Comparison of ENCODE assay signal across 8 mouse cellular contexts in genomic region chr5:92136536-92137238, GRCm38 (mm10). TPM values are rescaled to one million over a fixed set of nuclear protein-coding genes. Genes with fewer than 3 reads are reported as not detected.
DNase-seq lines count a peak whose midpoint lies in the region; ATAC-seq and TF ChIP-seq lines count a peak whose summit lies in the region.

No protein-coding gene starts in this region.

- H3K27me3 ChIP-seq in lung, embryonic 15.5 days, result no peaks in the 10 kb centered on the region
- H3K27me3 ChIP-seq in forebrain, embryonic 12.5 days, result no peaks in the 10 kb centered on the region
- H3K27me3 ChIP-seq in limb, embryonic 14.5 days (ENCODE audit: control insufficient read depth, insufficient read depth, low read length), result no peaks in the 10 kb centered on the region
- H3K27me3 ChIP-seq in stomach, embryonic 15.5 days (replicated peaks), result no peaks in the 10 kb centered on the region

- no peak overlapping the region; the same call in 1 of the 2 replicates for H3K9ac ChIP-seq in lung, embryonic 15.5 days
- H3K9ac ChIP-seq in forebrain, embryonic 12.5 days, result 0 out of 2 replicates have a peak overlapping the region, but pooled peaks have one; percentile 57
- H3K9ac ChIP-seq in limb, embryonic 14.5 days (ENCODE audit: low read depth, low read length, severe bottlenecking), result peak overlapping the region; percentile 60; the same call in 1 of the 2 replicates
- H3K9ac ChIP-seq in stomach, embryonic 15.5 days, result no peak overlapping the region

- no peak for TF ChIP-seq POLR2A in lung, adult 2 months (IDR thresholded peaks at IDR 0.05; ENCODE audit: borderline replicate concordance, extremely low read depth, low read depth, low read length)
- no peak for TF ChIP-seq POLR2A in limb, embryonic 14.5 days (IDR thresholded peaks at IDR 0.05; ENCODE audit: borderline replicate concordance, extremely low read depth, insufficient read depth, insufficient read length)

- ATAC-seq in lung, embryonic 15.5 days (ENCODE audit: borderline replicate concordance, extremely low read depth, low FRiP score, low TSS enrichment), result no peak
- ATAC-seq in forebrain, embryonic 12.5 days (ENCODE audit: low FRiP score), result no peak
- no peak for ATAC-seq in limb, embryonic 14.5 days (ENCODE audit: low FRiP score, low read depth)
- no peak for ATAC-seq in stomach, embryonic 15.5 days (ENCODE audit: insufficient read depth, low FRiP score, low read depth)

- H3K4me1 ChIP-seq in lung, embryonic 15.5 days, result peaks cover 21% of the 10 kb centered on the region
- H3K4me1 ChIP-seq in lung, adult 2 months (ENCODE audit: control insufficient read depth, insufficient read depth, low read length), result peaks cover 10% of the 10 kb centered on the region
- H3K4me1 ChIP-seq in forebrain, embryonic 12.5 days, result peaks cover 27% of the 10 kb centered on the region
- H3K4me1 ChIP-seq in limb, embryonic 14.5 days (ENCODE audit: control insufficient read depth, insufficient read depth, low read length), result peaks cover 15% of the 10 kb centered on the region
- H3K4me1 ChIP-seq in stomach, embryonic 15.5 days, result peaks cover 10% of the 10 kb centered on the region; the same call in 1 of the 2 replicates

- no peaks in the 10 kb centered on the region for H3K36me3 ChIP-seq in lung, embryonic 15.5 days
- no peaks in the 10 kb centered on the region for H3K36me3 ChIP-seq in forebrain, embryonic 12.5 days (replicated peaks)
- peaks cover 5% of the 10 kb centered on the region; the same call in 1 of the 2 replicates for H3K36me3 ChIP-seq in limb, embryonic 14.5 days (ENCODE audit: control insufficient read depth, insufficient read depth, low read length)
- H3K36me3 ChIP-seq in stomach, embryonic 15.5 days, result no peaks in the 10 kb centered on the region

- no peaks in the 10 kb centered on the region for H3K9me3 ChIP-seq in lung, embryonic 15.5 days
- no peaks in the 10 kb centered on the region for H3K9me3 ChIP-seq in forebrain, embryonic 12.5 days
- no peaks in the 10 kb centered on the region for H3K9me3 ChIP-seq in limb, embryonic 14.5 days (ENCODE audit: control insufficient read depth, low read length)
- no peaks in the 10 kb centered on the region for H3K9me3 ChIP-seq in stomach, embryonic 15.5 days

- TF ChIP-seq CTCF in lung, adult 2 months (IDR thresholded peaks at IDR 0.05; ENCODE audit: insufficient read depth, low read length), result no peak

- DNase-seq in lung, adult 2 months, result no peak
- DNase-seq in limb, embryonic 14.5 days (ENCODE audit: low spot score), result no peak
- DNase-seq in gastrocnemius, adult 18-20 months (ENCODE audit: low spot score), result no peak
- DNase-seq in lung, postnatal 10 days, result no peak
- DNase-seq in lung, postnatal 36 days, result no peak

- peak overlapping the region; percentile 73 for H3K4me3 ChIP-seq in lung, embryonic 15.5 days
- H3K4me3 ChIP-seq in lung, adult 2 months (replicated peaks; ENCODE audit: extremely low read depth, low read depth, low read length), result no peak overlapping the region
- H3K4me3 ChIP-seq in forebrain, embryonic 12.5 days (replicated peaks), result peak overlapping the region; percentile 88
- peak overlapping the region; percentile 92 for H3K4me3 ChIP-seq in limb, embryonic 14.5 days (replicated peaks; ENCODE audit: low read length)
- H3K4me3 ChIP-seq in stomach, embryonic 15.5 days (replicated peaks), result peak overlapping the region; percentile 96

- WGBS in lung, embryonic 15.5 days, result 62% methylated on average over 9 of the region's 9 CpGs
- 59% methylated on average over 9 of the region's 9 CpGs for WGBS in lung, adult 2 months
- 67% methylated on average over 9 of the region's 9 CpGs for WGBS in forebrain, embryonic 12.5 days
- 55% methylated on average over 9 of the region's 9 CpGs for WGBS in limb, embryonic 14.5 days
- 62% methylated on average over 9 of the region's 9 CpGs for WGBS in stomach, embryonic 15.5 days

- H3K27ac ChIP-seq in lung, embryonic 15.5 days, result no peak overlapping the region
- no peak overlapping the region for H3K27ac ChIP-seq in forebrain, embryonic 12.5 days
- H3K27ac ChIP-seq in limb, embryonic 14.5 days (replicated peaks; ENCODE audit: low read depth, low read length), result no peak overlapping the region
- no peak overlapping the region for H3K27ac ChIP-seq in stomach, embryonic 15.5 days

- peak overlapping the region; percentile 84 for H3K4me2 ChIP-seq in lung, embryonic 15.5 days
- H3K4me2 ChIP-seq in forebrain, embryonic 12.5 days, result peak overlapping the region; percentile 68
- peak overlapping the region; percentile 65 for H3K4me2 ChIP-seq in limb, embryonic 14.5 days (replicated peaks; ENCODE audit: low read depth, low read length, severe bottlenecking)
- H3K4me2 ChIP-seq in stomach, embryonic 15.5 days, result peak overlapping the region; percentile 74

RNA-seq across cellular contexts. Expression of gene Uso1, which starts 1.1 kb away (rescaled TPM):
- polyA plus RNA-seq in lung, embryonic 15.5 days (2015; fragmentation: Nextera tagmentation; extraction: Ambion mirVana), result 35.9 and 38.0 TPM in 2 replicates
- 19.1 and 19.6 TPM in 2 replicates for polyA plus RNA-seq in lung, adult 2 months (2012; rRNA removed)
- 48.1 and 51.2 TPM in 2 replicates for polyA plus RNA-seq in forebrain, embryonic 12.5 days (2016; fragmentation: Nextera tagmentation; extraction: Ambion mirVana)
- 42.9 and 54.6 TPM in 2 replicates for polyA plus RNA-seq in limb, embryonic 14.5 days (2012; rRNA removed)
- 42.0 and 43.0 TPM in 2 replicates for polyA plus RNA-seq in limb, embryonic 14.5 days (2014; fragmentation: Nextera tagmentation; extraction: Ambion mirVana)
- polyA plus RNA-seq in stomach, embryonic 15.5 days (2015; fragmentation: Nextera tagmentation; extraction: Ambion mirVana), result 46.0 and 49.4 TPM in 2 replicates
- 10 to 100 TPM; 68.3 to 72.6 TPM for total RNA-seq in gastrocnemius, adult 18-20 months (2021)

RNA-seq across cellular contexts. Expression of gene G3bp2, which starts 53.2 kb away (rescaled TPM):
- polyA plus RNA-seq in lung, embryonic 15.5 days (2015; fragmentation: Nextera tagmentation; extraction: Ambion mirVana), result 152 and 157 TPM in 2 replicates
- polyA plus RNA-seq in lung, adult 2 months (2012; rRNA removed), result 11.1 and 17.2 TPM in 2 replicates
- polyA plus RNA-seq in forebrain, embryonic 12.5 days (2016; fragmentation: Nextera tagmentation; extraction: Ambion mirVana), result 305 and 322 TPM in 2 replicates
- 54.0 and 62.3 TPM in 2 replicates for polyA plus RNA-seq in limb, embryonic 14.5 days (2012; rRNA removed)
- polyA plus RNA-seq in limb, embryonic 14.5 days (2014; fragmentation: Nextera tagmentation; extraction: Ambion mirVana), result 145 and 147 TPM in 2 replicates
- polyA plus RNA-seq in stomach, embryonic 15.5 days (2015; fragmentation: Nextera tagmentation; extraction: Ambion mirVana), result 159 and 163 TPM in 2 replicates
- 10 to 100 TPM; 58.2 to 61.5 TPM for total RNA-seq in gastrocnemius, adult 18-20 months (2021)

Comparison
In these comparisons a context has a peak if more than half of its experiments do, and no peak if none do; other contexts are left out.
1. H3K9ac ChIP-seq: peak in forebrain, embryonic 12.5 days (single experiment) and limb, embryonic 14.5 days (single experiment); none in lung, embryonic 15.5 days (single experiment) and stomach, embryonic 15.5 days (single experiment).
2. Peak in every context shown above with its lines, with median percentiles within 50 percentile points of each other: H3K4me2 ChIP-seq.